Mouse (Mus musculus) embryonic fibroblast, embryonic 13.5 days (primary cell): ENCODE measurements at regions not wholly inside any gene's neighbourhood (a gene's known extent, or its start where the extent isn't known, plus 50 kb on each side); places are given as distances from the start of the nearest gene placed in this dataset.

Experiments used
- H3K27ac ChIP-seq: 2 replicates; pipeline ENCODE4 v1.5.1; 2012; ENCODE audit warnings: low read length, control low read depth, inconsistent platforms; ENCODE audit not compliant: insufficient read depth
- H3K4me1 ChIP-seq: 2 replicates; pipeline ENCODE4 v1.6.1; 2011; ENCODE audit warnings: low read length; ENCODE audit not compliant: control insufficient read depth, insufficient read depth
- H3K4me3 ChIP-seq: 2 replicates; pipeline ENCODE4 v1.5.1; 2011; ENCODE audit warnings: mild to moderate bottlenecking, control low read depth, low read length; ENCODE audit not compliant: insufficient read depth
- CTCF ChIP-seq: IDR thresholded peaks from 2 replicates; pipeline ENCODE4 v1.5.1; 2011; ENCODE audit warnings: mild to moderate bottlenecking, control low read depth, low read length, moderate library complexity, borderline replicate concordance; ENCODE audit not compliant: insufficient read depth
- POLR2A ChIP-seq: IDR thresholded peaks from 2 replicates; pipeline ENCODE4 v1.6.1; 2011; ENCODE audit warnings: low read depth, mild to moderate bottlenecking, control low read depth, low read length, moderate library complexity

DNA sequence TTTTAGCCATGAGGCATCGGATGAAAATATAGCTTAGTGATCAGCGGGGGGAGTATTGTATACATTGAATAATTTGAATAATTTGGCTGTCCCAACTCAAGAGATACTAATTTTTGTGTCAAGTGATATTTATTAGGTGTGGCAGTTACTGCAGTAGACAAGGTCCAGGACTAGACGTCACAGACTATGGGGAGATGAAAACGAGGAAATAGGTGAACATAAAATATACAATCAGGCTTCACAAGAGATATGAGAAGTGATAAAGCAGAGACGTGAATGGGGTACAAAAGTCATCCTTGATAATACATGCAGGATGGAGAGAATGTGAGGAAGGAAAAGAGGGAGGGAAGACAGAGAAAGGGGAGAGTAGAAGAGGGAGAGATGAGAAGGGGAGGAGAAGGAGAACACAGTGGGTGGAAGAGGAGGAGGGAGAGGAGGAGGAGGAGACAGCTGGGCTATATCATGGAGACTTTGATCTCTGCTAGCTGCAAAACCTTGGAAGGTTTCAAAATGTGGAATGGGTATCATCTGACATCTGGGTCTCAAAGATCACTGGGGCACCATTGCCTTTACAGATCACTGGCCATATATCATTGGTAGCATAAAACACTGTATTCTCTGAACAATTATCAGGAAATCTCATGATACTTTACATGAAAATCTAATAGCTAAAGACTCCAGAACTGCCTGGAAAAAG, 263.0 kb upstream of the Ptger4 start:
- TF ChIP-seq CTCF, result no peak
- TF ChIP-seq POLR2A, result no peak
- H3K4me3 ChIP-seq, result no peak overlapping the region
- no peak overlapping the region for H3K27ac ChIP-seq
- H3K4me1 ChIP-seq, result no peaks in the 10 kb centered on the region

DNA sequence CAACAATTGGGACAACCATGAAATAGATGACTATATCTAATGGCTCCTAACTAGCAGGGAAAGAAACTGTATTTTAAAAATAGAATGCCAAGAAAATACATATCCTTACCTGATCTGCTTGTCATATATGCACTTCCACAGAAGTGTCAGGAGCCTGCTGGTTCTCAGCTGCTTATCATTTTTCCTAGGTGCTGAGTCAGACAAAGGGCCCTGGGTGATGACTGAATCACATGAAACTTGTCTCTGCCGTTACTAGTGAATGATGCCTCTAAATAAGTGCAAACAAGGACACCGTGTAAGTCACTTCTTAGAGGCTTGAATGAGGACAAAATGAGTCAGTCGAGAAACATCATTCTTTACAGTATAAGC, 263.5 kb upstream of the Ptger4 start:
- H3K4me1 ChIP-seq, result no peaks in the 10 kb centered on the region
- H3K27ac ChIP-seq, result no peak overlapping the region
- TF ChIP-seq CTCF (no peak), POLR2A (no peak)
- no peak overlapping the region for H3K4me3 ChIP-seq

DNA sequence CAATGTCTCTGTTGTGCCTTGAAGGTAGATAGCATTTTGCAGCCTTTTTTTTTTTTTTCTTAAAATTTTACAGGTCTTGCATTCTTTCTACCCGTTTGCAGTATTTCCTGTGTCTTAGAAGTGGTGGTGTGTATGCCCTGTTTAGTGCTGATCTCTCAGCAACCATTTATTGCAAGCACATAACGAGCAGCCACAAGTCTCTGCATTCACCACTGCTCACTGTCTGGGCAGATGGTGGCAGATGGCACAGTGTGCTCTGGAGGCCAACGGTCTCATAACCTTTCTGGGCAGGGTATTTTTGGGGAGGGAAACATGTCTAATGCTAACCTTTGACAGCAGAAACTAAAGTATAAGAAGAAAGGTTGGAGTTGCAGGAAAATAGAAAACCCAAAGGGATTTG, 266.1 kb upstream of the Ptger4 start:
- H3K27ac ChIP-seq, result no peak overlapping the region
- peaks cover 3% of the 10 kb centered on the region; the same call in 1 of the 2 replicates for H3K4me1 ChIP-seq
- no peak overlapping the region for H3K4me3 ChIP-seq
- TF ChIP-seq POLR2A (no peak), CTCF (no peak)

DNA sequence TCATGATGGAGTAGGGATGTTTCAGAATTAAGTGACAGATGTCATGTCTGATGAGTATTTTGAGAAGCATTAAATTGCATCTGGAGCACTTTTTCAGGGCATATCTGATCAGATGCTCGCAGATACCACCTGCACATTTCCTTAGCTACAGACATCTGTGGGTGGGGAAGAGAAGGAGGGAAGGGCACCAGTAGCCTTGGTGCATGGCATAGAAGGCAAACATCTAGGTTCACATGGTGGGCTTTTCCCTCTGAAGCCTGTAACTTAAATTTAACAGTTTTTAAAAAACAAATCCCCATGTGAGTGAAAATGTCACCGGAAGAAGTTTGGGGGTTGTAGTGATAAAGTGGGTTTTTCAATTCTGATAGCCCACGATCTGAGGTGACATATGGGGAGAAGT, 267.1 kb upstream of the Ptger4 start:
- H3K27ac ChIP-seq, result no peak overlapping the region

DNA sequence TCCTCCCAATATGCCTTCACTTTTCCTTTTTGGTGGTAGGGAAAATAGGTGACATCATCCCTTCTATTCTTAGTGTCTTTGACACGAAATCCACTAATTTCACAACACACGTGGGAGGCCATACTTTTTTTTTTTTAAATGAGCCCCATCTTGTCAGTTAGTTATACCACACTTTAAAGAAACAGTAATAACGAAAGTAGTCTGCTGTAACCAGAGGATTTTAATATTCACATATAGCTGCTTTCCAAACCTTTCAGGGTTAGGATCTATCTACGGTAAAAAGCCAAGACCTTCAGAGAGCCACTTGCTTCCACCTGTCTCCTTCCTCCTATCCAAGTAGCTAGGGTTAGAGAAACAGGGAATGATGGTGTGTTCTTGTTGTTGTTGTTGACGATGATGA, 268.6 kb upstream of the Ptger4 start:
- TF ChIP-seq POLR2A (no peak), CTCF (no peak)
- no peak overlapping the region for H3K27ac ChIP-seq
- no peak overlapping the region for H3K4me3 ChIP-seq
- H3K4me1 ChIP-seq, result peaks cover 3% of the 10 kb centered on the region; the same call in 1 of the 2 replicates

More for the DNA sequence above, 267.1 kb upstream of the Ptger4 start:
- Histone ChIP-seq H3K4me3 (no peak overlapping the region), H3K4me1 (peaks cover 3% of the 10 kb centered on the region; the same call in 1 of the 2 replicates)
- TF ChIP-seq CTCF, result no peak
- no peak for TF ChIP-seq POLR2A

DNA sequence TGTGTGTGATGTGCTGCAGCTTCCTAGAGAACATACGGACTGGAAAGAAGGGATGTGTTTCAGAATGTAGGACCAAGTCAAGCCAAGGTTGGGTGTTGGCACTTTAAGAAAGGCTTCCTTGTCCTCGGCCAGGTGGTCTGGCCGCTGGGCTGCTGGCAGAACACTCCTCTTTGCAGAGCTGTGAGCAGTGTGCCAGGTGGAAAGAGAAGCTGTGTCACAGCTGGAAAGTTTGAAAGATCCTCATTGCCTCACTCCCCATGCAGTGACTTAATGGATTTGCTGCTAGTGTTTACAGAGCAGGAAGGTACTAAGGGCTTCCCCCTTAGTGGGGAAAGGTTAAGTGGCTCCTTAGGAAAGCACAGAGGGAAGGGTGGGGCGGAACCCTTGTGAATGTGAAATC, 269.2 kb upstream of the Ptger4 start:
- H3K27ac ChIP-seq, result no peak overlapping the region
- TF ChIP-seq CTCF (no peak), POLR2A (no peak)
- peaks cover 3% of the 10 kb centered on the region; the same call in 1 of the 2 replicates for H3K4me1 ChIP-seq
- H3K4me3 ChIP-seq, result no peak overlapping the region

DNA sequence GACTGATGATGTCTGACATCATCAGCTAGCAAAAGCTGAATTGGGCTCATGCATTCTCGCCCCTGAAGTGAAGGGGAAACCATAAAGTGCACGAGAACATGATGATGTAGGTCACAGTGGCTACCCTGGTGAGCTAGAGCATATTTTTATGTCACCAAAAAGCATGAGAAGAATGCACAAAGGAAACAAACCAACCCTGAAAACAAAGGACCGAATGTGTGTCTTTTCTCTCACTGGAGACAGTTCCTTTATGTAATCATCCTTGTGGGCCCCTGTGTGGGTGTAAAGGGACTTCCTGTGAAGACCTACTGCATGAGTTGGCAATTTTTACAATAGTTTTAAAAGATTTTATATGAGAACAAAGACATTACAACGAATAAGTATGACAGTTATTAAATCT, 270.2 kb upstream of the Ptger4 start:
- no peak overlapping the region for H3K4me3 ChIP-seq
- TF ChIP-seq CTCF, result no peak
- TF ChIP-seq POLR2A, result no peak

DNA sequence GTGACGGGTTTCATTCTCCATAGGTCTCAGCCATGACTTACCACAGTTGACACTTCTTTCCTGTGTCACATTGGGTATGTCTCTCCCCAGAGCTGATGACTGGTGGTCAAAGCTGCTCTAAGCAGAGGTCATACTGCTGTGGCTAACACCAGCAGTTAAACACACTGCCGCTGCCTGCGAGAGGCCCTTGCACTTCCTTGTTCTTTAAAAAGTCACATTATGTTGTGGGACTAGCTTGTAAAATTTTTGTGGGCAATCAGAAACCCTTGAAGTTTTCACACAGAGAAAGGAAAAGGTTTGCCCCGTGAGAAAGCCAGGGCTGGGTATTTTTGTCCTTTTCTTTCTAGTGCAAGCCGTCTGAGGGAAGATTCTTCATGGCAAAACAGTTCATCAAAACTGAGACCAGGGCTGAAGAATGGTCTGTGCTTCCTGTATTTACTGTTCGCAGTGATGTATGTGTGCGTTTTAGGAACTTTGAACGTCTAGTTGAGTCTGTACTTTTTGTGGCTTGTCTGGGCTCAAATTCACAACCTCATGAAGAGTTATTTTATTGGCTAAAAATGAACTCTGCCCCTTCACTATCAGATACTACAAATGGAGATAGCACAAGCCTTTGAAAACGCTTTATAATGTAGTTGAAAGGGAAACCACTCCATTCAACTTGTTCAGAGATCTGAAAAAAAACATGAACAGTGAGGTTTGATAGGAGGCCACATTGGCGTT, 273.4 kb upstream of the Ptger4 start:
- Histone ChIP-seq H3K27ac (no peak overlapping the region), H3K4me1 (peaks cover 3% of the 10 kb centered on the region; the same call in 1 of the 2 replicates), H3K4me3 (no peak overlapping the region)
- TF ChIP-seq CTCF, result no peak
- TF ChIP-seq POLR2A, result no peak

More for the DNA sequence above, 270.2 kb upstream of the Ptger4 start:
- Histone ChIP-seq H3K27ac (peak overlapping the region; percentile 81), H3K4me1 (peaks cover 3% of the 10 kb centered on the region; the same call in 1 of the 2 replicates)

DNA sequence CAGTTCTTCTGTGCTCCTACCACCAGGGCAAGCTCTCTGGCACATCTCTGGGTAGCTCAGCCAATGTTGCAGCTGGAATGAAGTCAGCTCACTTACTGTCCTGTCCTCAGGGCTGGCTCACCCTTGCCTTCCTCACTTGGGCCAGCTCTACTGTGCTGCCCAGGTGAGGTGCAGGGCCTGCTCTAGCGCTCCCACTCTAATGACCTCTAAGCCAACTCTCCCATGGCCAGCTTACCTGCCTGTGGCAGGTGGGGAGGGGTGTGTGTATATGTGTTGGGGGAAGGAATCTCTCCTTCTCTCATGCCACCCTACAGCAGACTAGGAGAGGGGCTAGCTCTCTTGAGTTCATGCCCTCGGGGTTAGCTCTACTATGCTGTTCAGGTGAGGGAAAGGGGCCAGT, 275.6 kb upstream of the Ptger4 start:
- no peak overlapping the region for H3K27ac ChIP-seq
- no peaks in the 10 kb centered on the region for H3K4me1 ChIP-seq
- TF ChIP-seq POLR2A (no peak), CTCF (no peak)
- no peak overlapping the region for H3K4me3 ChIP-seq

DNA sequence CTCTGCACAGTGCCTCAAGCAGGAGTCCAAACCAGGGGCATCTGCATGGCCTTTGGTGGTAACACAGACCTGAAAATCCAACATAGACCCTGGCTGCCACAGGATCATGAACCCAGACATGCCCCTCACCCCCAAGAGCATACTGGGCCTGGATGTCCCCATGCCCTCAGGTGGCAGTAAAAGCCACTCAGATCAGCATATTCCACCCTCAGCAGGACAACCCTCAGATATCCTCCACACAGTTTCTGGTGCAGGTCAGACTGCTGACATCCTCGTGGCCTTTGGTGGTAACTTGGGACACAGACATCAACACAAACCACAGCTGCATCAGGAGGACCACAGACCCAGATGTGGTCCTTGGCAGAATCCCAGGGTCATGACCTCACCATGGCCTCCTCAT, 276.0 kb upstream of the Ptger4 start:
- TF ChIP-seq CTCF, result no peak
- no peak for TF ChIP-seq POLR2A
- H3K4me3 ChIP-seq, result no peak overlapping the region
- H3K4me1 ChIP-seq, result no peaks in the 10 kb centered on the region
- H3K27ac ChIP-seq, result no peak overlapping the region
